9 mouse cellular contexts compared by ENCODE assay signal in the genomic region with DNA sequence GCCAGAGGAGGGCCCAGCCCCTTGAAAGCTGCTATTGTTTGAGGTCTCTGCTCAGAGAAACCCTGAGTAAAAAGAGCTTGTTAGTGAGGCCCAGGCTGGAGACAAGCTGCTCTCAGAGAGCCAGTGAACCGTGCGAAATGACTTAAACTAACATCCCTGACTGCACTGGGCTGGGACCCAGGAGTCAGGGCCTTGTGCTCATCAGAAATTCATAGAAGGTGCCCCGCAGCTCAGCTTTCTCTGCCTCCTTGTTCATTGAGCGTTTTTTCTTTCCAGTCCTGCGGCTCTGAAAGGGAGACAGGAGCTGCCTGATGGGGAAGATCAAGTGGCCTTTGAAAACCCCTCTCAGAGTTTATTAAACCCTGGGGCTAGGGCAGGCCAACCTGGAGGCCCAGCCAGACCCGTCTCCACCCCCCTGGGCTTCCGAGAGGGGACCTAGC.
DNase-seq lines count a peak whose midpoint lies in the region; ATAC-seq and TF ChIP-seq lines count a peak whose summit lies in the region.
"Had no signal": no experiment of that assay in that cellular context is flagged by ENCODE, and none has a peak within 500 bp of the region (broad histone marks: within the 10 kb centered on the region; RNA-seq: fewer than 3 reads in every experiment).

No protein-coding gene starts in this region.

- no peak overlapping the region for H3K4me3 ChIP-seq in lung, embryonic 15.5 days
- H3K4me3 ChIP-seq in forebrain, embryonic 15.5 days, result no peak overlapping the region
- H3K4me3 ChIP-seq in kidney, postnatal 0 days (replicated peaks; ENCODE audit: low read depth, low read length), result no peak overlapping the region
- no peak overlapping the region for H3K4me3 ChIP-seq in midbrain, embryonic 11.5 days (ENCODE audit: low read depth, low read length)
- H3K4me3 ChIP-seq: erythroblast, embryonic 14.5 days had no signal

- no peaks in the 10 kb centered on the region for H3K36me3 ChIP-seq in lung, embryonic 15.5 days
- no peaks in the 10 kb centered on the region for H3K36me3 ChIP-seq in forebrain, embryonic 15.5 days
- no peaks in the 10 kb centered on the region for H3K36me3 ChIP-seq in kidney, postnatal 0 days (ENCODE audit: insufficient read depth, low read length)
- no peaks in the 10 kb centered on the region for H3K36me3 ChIP-seq in midbrain, embryonic 11.5 days (ENCODE audit: control insufficient read depth, insufficient read depth, low read length)

- peaks cover 76% of the 10 kb centered on the region for H3K4me1 ChIP-seq in lung, embryonic 15.5 days
- H3K4me1 ChIP-seq in forebrain, embryonic 15.5 days, result peaks cover 58% of the 10 kb centered on the region
- peaks cover 17% of the 10 kb centered on the region for H3K4me1 ChIP-seq in kidney, postnatal 0 days (replicated peaks; ENCODE audit: insufficient read depth, low read length)
- peaks cover 32% of the 10 kb centered on the region for H3K4me1 ChIP-seq in midbrain, embryonic 11.5 days (ENCODE audit: control insufficient read depth, insufficient read depth, low read length)

- no peak for DNase-seq in lung, postnatal 14 days
- peak; percentile 56 for DNase-seq in kidney, postnatal 0 days (ENCODE audit: low spot score)
- DNase-seq in midbrain, embryonic 11.5 days (ENCODE audit: low spot score, missing footprints), result peak; percentile 93
- no peak for DNase-seq in yolk sac, embryonic 10.5 days (ENCODE audit: low spot score)
- DNase-seq in adrenal gland, postnatal 10 days, result no peak
- no peak for DNase-seq in urinary bladder, postnatal 4 days (ENCODE audit: low spot score in 2 of 2)

- no peak overlapping the region for H3K9ac ChIP-seq in lung, embryonic 15.5 days
- no peak overlapping the region for H3K9ac ChIP-seq in forebrain, embryonic 15.5 days (replicated peaks)
- no peak overlapping the region for H3K9ac ChIP-seq in kidney, postnatal 0 days (ENCODE audit: low read depth, low read length)
- no peak overlapping the region for H3K9ac ChIP-seq in midbrain, embryonic 11.5 days (ENCODE audit: low read length)

- ATAC-seq in lung, embryonic 15.5 days (ENCODE audit: borderline replicate concordance, extremely low read depth, low FRiP score, low TSS enrichment), result peak; percentile 17; the same call in 1 of the 2 replicates
- peak; percentile 86 for ATAC-seq in forebrain, embryonic 15.5 days (replicated peaks)
- ATAC-seq in kidney, postnatal 0 days (replicated peaks; ENCODE audit: low FRiP score, low read depth), result peak; percentile 47; the same call in 1 of the 2 replicates
- peak; percentile 94 for ATAC-seq in midbrain, embryonic 11.5 days (ENCODE audit: low FRiP score)

- H3K27ac ChIP-seq in lung, embryonic 15.5 days, result peak overlapping the region; percentile 92
- peak overlapping the region; percentile 55 for H3K27ac ChIP-seq in forebrain, embryonic 15.5 days (replicated peaks)
- H3K27ac ChIP-seq in kidney, postnatal 0 days, result peak overlapping the region; percentile 57
- H3K27ac ChIP-seq in midbrain, embryonic 11.5 days (ENCODE audit: low read depth, low read length), result peak overlapping the region; percentile 75

- H3K9me3 ChIP-seq in lung, embryonic 15.5 days, result no peaks in the 10 kb centered on the region
- H3K9me3 ChIP-seq in forebrain, embryonic 15.5 days, result no peaks in the 10 kb centered on the region
- H3K9me3 ChIP-seq in kidney, postnatal 0 days (replicated peaks; ENCODE audit: low read length), result no peaks in the 10 kb centered on the region
- no peaks in the 10 kb centered on the region for H3K9me3 ChIP-seq in midbrain, embryonic 11.5 days (ENCODE audit: control insufficient read depth, low read length)

- no peak for TF ChIP-seq CTCF in kidney, postnatal 0 days (IDR thresholded peaks at IDR 0.05; ENCODE audit: low read depth)

- 44% methylated on average over 7 of the region's 7 CpGs for WGBS in lung, embryonic 15.5 days
- WGBS in forebrain, embryonic 15.5 days, result 2% methylated on average over 7 of the region's 7 CpGs
- 27% methylated on average over 7 of the region's 7 CpGs for WGBS in kidney, postnatal 0 days
- 3% methylated on average over 7 of the region's 7 CpGs for WGBS in midbrain, embryonic 11.5 days

- H3K4me2 ChIP-seq in lung, embryonic 15.5 days, result no peak overlapping the region
- H3K4me2 ChIP-seq in forebrain, embryonic 15.5 days (replicated peaks), result no peak overlapping the region
- no peak overlapping the region for H3K4me2 ChIP-seq in kidney, postnatal 0 days (ENCODE audit: low read length)
- 0 out of 2 replicates have a peak overlapping the region, but pooled peaks have one; percentile 6 for H3K4me2 ChIP-seq in midbrain, embryonic 11.5 days

- peaks cover 30% of the 10 kb centered on the region for H3K27me3 ChIP-seq in lung, embryonic 15.5 days
- no peaks in the 10 kb centered on the region for H3K27me3 ChIP-seq in forebrain, embryonic 15.5 days
- H3K27me3 ChIP-seq in kidney, postnatal 0 days (ENCODE audit: insufficient read depth, low read length), result no peaks in the 10 kb centered on the region
- peaks cover 82% of the 10 kb centered on the region for H3K27me3 ChIP-seq in midbrain, embryonic 11.5 days (ENCODE audit: control insufficient read depth, insufficient read depth, low read length)

Comparison
In these comparisons a context has a peak if more than half of its experiments do, and no peak if none do; other contexts are left out.
1. ATAC-seq: peak in every context shown above with its lines; median percentile 94 in midbrain, embryonic 11.5 days; 86 in forebrain, embryonic 15.5 days; 47 in kidney, postnatal 0 days; 17 in lung, embryonic 15.5 days.
2. DNase-seq: peak in kidney, postnatal 0 days (single experiment) and midbrain, embryonic 11.5 days (single experiment); none in lung, postnatal 14 days (single experiment), yolk sac, embryonic 10.5 days (single experiment), adrenal gland, postnatal 10 days (single experiment) and urinary bladder, postnatal 4 days (0 of 2).
3. Peak in every context shown above with its lines, with median percentiles within 50 percentile points of each other: H3K27ac ChIP-seq.